Comparison of ENCODE assay signal across 9 mouse cellular contexts in the genomic region with DNA sequence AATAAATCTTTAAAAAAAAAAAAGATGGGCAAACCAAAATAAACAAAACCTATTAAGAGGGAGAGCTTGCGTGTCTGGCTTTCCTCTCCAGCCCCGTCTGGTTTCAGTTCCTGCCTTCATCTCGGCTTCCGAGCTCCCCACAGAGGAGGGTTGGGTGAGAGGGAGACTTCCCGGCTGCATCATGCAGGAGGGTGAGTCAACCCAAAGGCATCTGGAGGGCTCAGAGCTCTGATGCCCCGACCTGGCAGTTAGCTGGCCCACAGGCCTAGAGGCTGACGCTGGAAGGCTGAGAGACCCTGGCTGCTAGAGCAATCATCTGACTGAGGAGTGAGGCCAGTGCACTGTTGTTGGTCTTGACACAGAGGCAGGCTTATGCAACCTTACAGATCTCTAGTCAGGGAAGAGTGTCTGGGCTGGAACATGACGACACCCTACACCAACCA. TPM values are rescaled to one million over a fixed set of nuclear protein-coding genes. Genes with fewer than 3 reads are reported as not detected.
DNase-seq lines count a peak whose midpoint lies in the region; ATAC-seq and TF ChIP-seq lines count a peak whose summit lies in the region.
"Had no signal": no experiment of that assay in that cellular context is flagged by ENCODE, and none has a peak within 500 bp of the region (broad histone marks: within the 10 kb centered on the region; RNA-seq: fewer than 3 reads in every experiment).

No protein-coding gene starts in this region.

- no peak for TF ChIP-seq POLR2A in bone marrow, adult 2 months (IDR thresholded peaks at IDR 0.05; ENCODE audit: borderline replicate concordance, control insufficient read depth, low read depth, low read length)

- ATAC-seq in liver, postnatal 0 days, result peak; percentile 64
- ATAC-seq in liver, embryonic 12.5 days, result no peak
- ATAC-seq in lung, embryonic 15.5 days (ENCODE audit: borderline replicate concordance, extremely low read depth, low FRiP score, low TSS enrichment), result peak; percentile 52; the same call in 1 of the 2 replicates
- ATAC-seq in forebrain, embryonic 14.5 days, result no peak

- no peaks in the 10 kb centered on the region for H3K27me3 ChIP-seq in liver, postnatal 0 days (ENCODE audit: insufficient read depth, low read length)
- no peaks in the 10 kb centered on the region for H3K27me3 ChIP-seq in liver, embryonic 12.5 days (replicated peaks)
- H3K27me3 ChIP-seq in lung, embryonic 15.5 days, result no peaks in the 10 kb centered on the region
- H3K27me3 ChIP-seq in forebrain, embryonic 14.5 days (replicated peaks; ENCODE audit: control insufficient read depth, insufficient read depth, low read length), result no peaks in the 10 kb centered on the region
- H3K27me3 ChIP-seq in midbrain, embryonic 10.5 days (ENCODE audit: low read depth, poor library complexity, severe bottlenecking), result no peaks in the 10 kb centered on the region
- H3K27me3 ChIP-seq: neural tube, embryonic 13.5 days had no signal

- H3K9me3 ChIP-seq in liver, postnatal 0 days (ENCODE audit: low read length), result no peaks in the 10 kb centered on the region
- H3K9me3 ChIP-seq in liver, embryonic 12.5 days (replicated peaks), result no peaks in the 10 kb centered on the region
- no peaks in the 10 kb centered on the region for H3K9me3 ChIP-seq in lung, embryonic 15.5 days
- H3K9me3 ChIP-seq in forebrain, embryonic 14.5 days (replicated peaks; ENCODE audit: control insufficient read depth, low read length), result no peaks in the 10 kb centered on the region
- no peaks in the 10 kb centered on the region for H3K9me3 ChIP-seq in midbrain, embryonic 10.5 days (replicated peaks)
- H3K9me3 ChIP-seq: neural tube, embryonic 13.5 days had no signal

- peak overlapping the region; percentile 62; the same call in 1 of the 2 replicates for H3K27ac ChIP-seq in liver, postnatal 0 days (ENCODE audit: low read depth)
- no peak overlapping the region for H3K27ac ChIP-seq in liver, embryonic 12.5 days
- peak overlapping the region; percentile 23; the same call in 1 of the 2 replicates for H3K27ac ChIP-seq in bone marrow, adult 2 months (ENCODE audit: control insufficient read depth, insufficient read depth, low read depth, low read length, poor library complexity)
- H3K27ac ChIP-seq in lung, embryonic 15.5 days, result no peak overlapping the region
- no peak overlapping the region for H3K27ac ChIP-seq in forebrain, embryonic 14.5 days (ENCODE audit: low read depth, low read length)
- H3K27ac ChIP-seq in midbrain, embryonic 10.5 days (replicated peaks), result no peak overlapping the region
- H3K27ac ChIP-seq: neural tube, embryonic 13.5 days had no signal

- TF ChIP-seq CTCF in liver, postnatal 0 days (IDR thresholded peaks at IDR 0.05; ENCODE audit: low read depth), result no peak
- no peak for TF ChIP-seq CTCF in bone marrow, adult 2 months (IDR thresholded peaks at IDR 0.05; ENCODE audit: control insufficient read depth, insufficient read depth, low read length)

- H3K9ac ChIP-seq in liver, postnatal 0 days (replicated peaks), result no peak overlapping the region
- H3K9ac ChIP-seq in liver, embryonic 12.5 days, result no peak overlapping the region
- no peak overlapping the region for H3K9ac ChIP-seq in lung, embryonic 15.5 days
- H3K9ac ChIP-seq in forebrain, embryonic 14.5 days (ENCODE audit: low read length), result no peak overlapping the region
- H3K9ac ChIP-seq: neural tube, embryonic 13.5 days had no signal

- H3K4me2 ChIP-seq in liver, postnatal 0 days (ENCODE audit: low read depth, low read length), result peak overlapping the region; percentile 18; the same call in 1 of the 2 replicates
- H3K4me2 ChIP-seq in liver, embryonic 12.5 days, result no peak overlapping the region
- H3K4me2 ChIP-seq in lung, embryonic 15.5 days, result no peak overlapping the region
- H3K4me2 ChIP-seq in forebrain, embryonic 14.5 days (ENCODE audit: low read length), result no peak overlapping the region
- H3K4me2 ChIP-seq: neural tube, embryonic 13.5 days had no signal

- 52% methylated on average over 8 of the region's 8 CpGs for WGBS in liver, postnatal 0 days (ENCODE audit: insufficient replicate concordance)
- 70% methylated on average over 8 of the region's 8 CpGs for WGBS in liver, embryonic 12.5 days (ENCODE audit: insufficient replicate concordance)
- WGBS in bone marrow, adult 2 months, result 61% methylated on average over 8 of the region's 8 CpGs
- 28% methylated on average over 8 of the region's 8 CpGs for WGBS in lung, embryonic 15.5 days
- 84% methylated on average over 8 of the region's 8 CpGs for WGBS in forebrain, embryonic 14.5 days
- 82% methylated on average over 8 of the region's 8 CpGs for WGBS in midbrain, embryonic 10.5 days

- peak; percentile 23 for DNase-seq in liver, postnatal 0 days
- peak; percentile 90 to 91 for DNase-seq in heart, adult 9 months (ENCODE audit: low spot score in 2 of 2)
- DNase-seq in forebrain, embryonic 14.5 days (ENCODE audit: low spot score), result no peak
- DNase-seq in midbrain, embryonic 10.5 days (ENCODE audit: low spot score), result no peak
- DNase-seq in kidney, postnatal 14 days, result no peak

- H3K4me1 ChIP-seq in liver, postnatal 0 days (ENCODE audit: insufficient read depth), result no peaks in the 10 kb centered on the region
- no peaks in the 10 kb centered on the region for H3K4me1 ChIP-seq in liver, embryonic 12.5 days
- H3K4me1 ChIP-seq in bone marrow, adult 2 months (ENCODE audit: control insufficient read depth, insufficient read depth, low read length), result peaks cover 1% of the 10 kb centered on the region; the same call in 1 of the 2 replicates
- H3K4me1 ChIP-seq in lung, embryonic 15.5 days, result no peaks in the 10 kb centered on the region
- no peaks in the 10 kb centered on the region for H3K4me1 ChIP-seq in forebrain, embryonic 14.5 days (ENCODE audit: control insufficient read depth, insufficient read depth, low read length)
- no peaks in the 10 kb centered on the region for H3K4me1 ChIP-seq in midbrain, embryonic 10.5 days

- no peak for TF ChIP-seq EP300 in liver, postnatal 0 days (IDR thresholded peaks at IDR 0.05; ENCODE audit: low read depth)

- H3K4me3 ChIP-seq in liver, postnatal 0 days (ENCODE audit: low read depth, low read length), result no peak overlapping the region
- no peak overlapping the region for H3K4me3 ChIP-seq in liver, embryonic 12.5 days
- H3K4me3 ChIP-seq in bone marrow, adult 2 months (replicated peaks; ENCODE audit: control insufficient read depth, low read depth, low read length), result no peak overlapping the region
- H3K4me3 ChIP-seq in lung, embryonic 15.5 days, result no peak overlapping the region
- H3K4me3 ChIP-seq in forebrain, embryonic 14.5 days (ENCODE audit: low read depth, low read length), result no peak overlapping the region
- H3K4me3 ChIP-seq in midbrain, embryonic 10.5 days, result no peak overlapping the region
- H3K4me3 ChIP-seq: neural tube, embryonic 13.5 days had no signal

- H3K36me3 ChIP-seq in liver, postnatal 0 days (replicated peaks; ENCODE audit: insufficient read depth, low read length), result peaks cover 64% of the 10 kb centered on the region
- H3K36me3 ChIP-seq in liver, embryonic 12.5 days, result peaks cover 80% of the 10 kb centered on the region
- peaks cover 53% of the 10 kb centered on the region for H3K36me3 ChIP-seq in lung, embryonic 15.5 days
- H3K36me3 ChIP-seq in forebrain, embryonic 14.5 days (ENCODE audit: control insufficient read depth, insufficient read depth, low read length), result peaks cover 68% of the 10 kb centered on the region
- peaks cover 80% of the 10 kb centered on the region for H3K36me3 ChIP-seq in midbrain, embryonic 10.5 days

RNA-seq across cellular contexts. Expression of gene Dcakd, which starts 23.1 kb away (rescaled TPM):
- 32.3 and 32.5 TPM in 2 replicates for polyA plus RNA-seq in liver, postnatal 0 days (2015; fragmentation: Nextera tagmentation; extraction: Ambion mirVana)
- 41.0 and 41.7 TPM in 2 replicates for polyA plus RNA-seq in liver, embryonic 12.5 days (2016; fragmentation: Nextera tagmentation; extraction: Ambion mirVana)
- polyA plus RNA-seq in bone marrow, adult 2 months (2011; ENCODE audit: insufficient read depth, insufficient read length, low replicate concordance, missing spikeins), result 10.0 and 13.9 TPM in 2 replicates
- polyA plus RNA-seq in lung, embryonic 15.5 days (2015; fragmentation: Nextera tagmentation; extraction: Ambion mirVana), result 147 and 150 TPM in 2 replicates
- 207 and 220 TPM in 2 replicates for polyA plus RNA-seq in forebrain, embryonic 14.5 days (2014; fragmentation: Nextera tagmentation; extraction: Ambion mirVana)
- polyA plus RNA-seq in midbrain, embryonic 10.5 days (2016; fragmentation: Nextera tagmentation; extraction: Ambion mirVana), result 265 and 287 TPM in 2 replicates

RNA-seq across cellular contexts. Expression of gene Nmt1, which starts 23.3 kb away (rescaled TPM):
- 37.5 and 37.7 TPM in 2 replicates for polyA plus RNA-seq in liver, postnatal 0 days (2015; fragmentation: Nextera tagmentation; extraction: Ambion mirVana)
- polyA plus RNA-seq in liver, embryonic 12.5 days (2016; fragmentation: Nextera tagmentation; extraction: Ambion mirVana), result 47.9 and 54.8 TPM in 2 replicates
- polyA plus RNA-seq in bone marrow, adult 2 months (2011; ENCODE audit: insufficient read depth, insufficient read length, low replicate concordance, missing spikeins), result 28.0 and 38.2 TPM in 2 replicates
- polyA plus RNA-seq in lung, embryonic 15.5 days (2015; fragmentation: Nextera tagmentation; extraction: Ambion mirVana), result 56.8 and 59.9 TPM in 2 replicates
- 37.0 and 43.8 TPM in 2 replicates for polyA plus RNA-seq in forebrain, embryonic 14.5 days (2014; fragmentation: Nextera tagmentation; extraction: Ambion mirVana)
- 57.3 and 61.8 TPM in 2 replicates for polyA plus RNA-seq in midbrain, embryonic 10.5 days (2016; fragmentation: Nextera tagmentation; extraction: Ambion mirVana)

RNA-seq across cellular contexts. Expression of gene Plcd3, which starts 50.2 kb away (rescaled TPM):
- 0.82 and 0.85 TPM in 2 replicates for polyA plus RNA-seq in liver, postnatal 0 days (2015; fragmentation: Nextera tagmentation; extraction: Ambion mirVana)
- polyA plus RNA-seq in liver, embryonic 12.5 days (2016; fragmentation: Nextera tagmentation; extraction: Ambion mirVana), result 0.74 and 0.79 TPM in 2 replicates
- 2.6 and 5.1 TPM in 2 replicates for polyA plus RNA-seq in bone marrow, adult 2 months (2011; ENCODE audit: insufficient read depth, insufficient read length, low replicate concordance, missing spikeins)
- polyA plus RNA-seq in lung, embryonic 15.5 days (2015; fragmentation: Nextera tagmentation; extraction: Ambion mirVana), result 2.5 and 3.6 TPM in 2 replicates
- 1.1 and 1.4 TPM in 2 replicates for polyA plus RNA-seq in forebrain, embryonic 14.5 days (2014; fragmentation: Nextera tagmentation; extraction: Ambion mirVana)
- 1.4 TPM in 2 replicates for polyA plus RNA-seq in midbrain, embryonic 10.5 days (2016; fragmentation: Nextera tagmentation; extraction: Ambion mirVana)

RNA-seq across cellular contexts. Expression of gene Acbd4, which starts 50.2 kb away (rescaled TPM):
- 56.5 and 57.0 TPM in 2 replicates for polyA plus RNA-seq in liver, postnatal 0 days (2015; fragmentation: Nextera tagmentation; extraction: Ambion mirVana)
- 40.6 and 46.1 TPM in 2 replicates for polyA plus RNA-seq in liver, embryonic 12.5 days (2016; fragmentation: Nextera tagmentation; extraction: Ambion mirVana)
- polyA plus RNA-seq in bone marrow, adult 2 months (2011; ENCODE audit: insufficient read depth, insufficient read length, low replicate concordance, missing spikeins), result 25.5 and 34.1 TPM in 2 replicates
- polyA plus RNA-seq in lung, embryonic 15.5 days (2015; fragmentation: Nextera tagmentation; extraction: Ambion mirVana), result 15.7 and 18.3 TPM in 2 replicates
- polyA plus RNA-seq in forebrain, embryonic 14.5 days (2014; fragmentation: Nextera tagmentation; extraction: Ambion mirVana), result 10.4 and 11.8 TPM in 2 replicates
- 10.7 and 12.5 TPM in 2 replicates for polyA plus RNA-seq in midbrain, embryonic 10.5 days (2016; fragmentation: Nextera tagmentation; extraction: Ambion mirVana)

Comparison
In these comparisons a context has a peak if more than half of its experiments do, and no peak if none do; other contexts are left out.
1. ATAC-seq: peak in liver, postnatal 0 days (single experiment) and lung, embryonic 15.5 days (single experiment); none in liver, embryonic 12.5 days (single experiment) and forebrain, embryonic 14.5 days (single experiment).
2. H3K27ac ChIP-seq: peak in liver, postnatal 0 days (single experiment) and bone marrow, adult 2 months (single experiment); none in liver, embryonic 12.5 days (single experiment), lung, embryonic 15.5 days (single experiment), forebrain, embryonic 14.5 days (single experiment) and midbrain, embryonic 10.5 days (single experiment).
3. DNase-seq: peak in liver, postnatal 0 days (single experiment) and heart, adult 9 months (2 of 2); none in forebrain, embryonic 14.5 days (single experiment), midbrain, embryonic 10.5 days (single experiment) and kidney, postnatal 14 days (single experiment).